Comparison of ENCODE assay signal across 18 mouse cellular contexts in the genomic region with DNA sequence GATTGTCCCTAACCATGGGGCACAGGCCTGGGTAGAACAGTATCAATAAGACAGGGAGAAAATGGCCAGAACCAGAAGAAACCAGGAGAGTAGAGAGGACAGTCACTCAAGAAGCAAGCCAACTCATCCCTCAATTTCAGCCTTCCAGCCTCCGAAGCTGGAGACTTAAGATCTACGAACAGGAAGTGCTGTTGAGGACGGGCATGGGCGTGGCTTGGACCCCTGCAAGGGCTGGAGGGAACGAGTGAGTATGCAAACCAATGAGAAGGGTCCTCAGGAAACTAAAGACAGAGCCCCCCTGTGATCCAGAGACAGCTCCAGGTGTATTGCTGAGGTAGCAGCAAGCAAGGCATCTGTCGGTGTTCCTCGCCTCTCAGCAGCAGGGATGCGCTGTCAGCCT. TPM values are rescaled to one million over a fixed set of nuclear protein-coding genes. Genes with fewer than 3 reads are reported as not detected.
DNase-seq lines count a peak whose midpoint lies in the region; ATAC-seq and TF ChIP-seq lines count a peak whose summit lies in the region.
"Had no signal": no experiment of that assay in that cellular context is flagged by ENCODE, and none has a peak within 500 bp of the region (broad histone marks: within the 10 kb centered on the region; RNA-seq: fewer than 3 reads in every experiment).

No protein-coding gene starts in this region.

- no peaks in the 10 kb centered on the region for H3K36me3 ChIP-seq in kidney, embryonic 16.5 days (ENCODE audit: insufficient read depth, low read length)
- H3K36me3 ChIP-seq in ES-Bruce4 (ENCODE audit: control insufficient read depth, insufficient read depth, low read length, poor library complexity, severe bottlenecking): no peaks in the 10 kb centered on the region
- no peaks in the 10 kb centered on the region for H3K36me3 ChIP-seq in forebrain, embryonic 12.5 days (replicated peaks)
- no peaks in the 10 kb centered on the region for H3K36me3 ChIP-seq in liver, embryonic 12.5 days
- H3K36me3 ChIP-seq: liver, embryonic 13.5 days; stomach, embryonic 15.5 days had no signal

- ATAC-seq in kidney, embryonic 16.5 days (ENCODE audit: low FRiP score, low TSS enrichment): no peak
- ATAC-seq in forebrain, embryonic 12.5 days (ENCODE audit: low FRiP score): no peak
- ATAC-seq in liver, embryonic 12.5 days: no peak
- ATAC-seq: inflammation-experienced regulatory T-cells, adult 6 months; lung, postnatal 0 days had no signal

- WGBS in kidney, embryonic 16.5 days: 31% methylated on average over 8 of the region's 8 CpGs
- 22% methylated on average over 8 of the region's 8 CpGs for WGBS in forebrain, embryonic 12.5 days
- 25% methylated on average over 8 of the region's 8 CpGs for WGBS in liver, embryonic 12.5 days (ENCODE audit: insufficient replicate concordance)

- H3K4me3 ChIP-seq in kidney, embryonic 16.5 days (ENCODE audit: low read length): no peak overlapping the region
- H3K4me3 ChIP-seq in ES-Bruce4 (ENCODE audit: low read depth, low read length): no peak overlapping the region
- no peak overlapping the region for H3K4me3 ChIP-seq in forebrain, embryonic 12.5 days (replicated peaks)
- no peak overlapping the region for H3K4me3 ChIP-seq in liver, embryonic 12.5 days
- H3K4me3 ChIP-seq: liver, embryonic 13.5 days; stomach, embryonic 15.5 days had no signal

- H3K4me2 ChIP-seq in kidney, embryonic 16.5 days (replicated peaks; ENCODE audit: low read depth, low read length): no peak overlapping the region
- peak overlapping the region; percentile 19 for H3K4me2 ChIP-seq in forebrain, embryonic 12.5 days
- no peak overlapping the region for H3K4me2 ChIP-seq in liver, embryonic 12.5 days
- H3K4me2 ChIP-seq: liver, embryonic 13.5 days; stomach, embryonic 15.5 days had no signal

- H3K9ac ChIP-seq in kidney, embryonic 16.5 days (replicated peaks; ENCODE audit: low read length): peak overlapping the region; percentile 29
- no peak overlapping the region for H3K9ac ChIP-seq in ES-Bruce4 (ENCODE audit: low read depth, poor library complexity, severe bottlenecking)
- H3K9ac ChIP-seq in forebrain, embryonic 12.5 days: peak overlapping the region; percentile 29; the same call in 1 of the 2 replicates
- H3K9ac ChIP-seq in liver, embryonic 12.5 days: no peak overlapping the region
- H3K9ac ChIP-seq: liver, embryonic 13.5 days; stomach, embryonic 15.5 days had no signal

- TF ChIP-seq POLR2A in ES-Bruce4 (IDR thresholded peaks at IDR 0.05; ENCODE audit: insufficient read depth, low read length): no peak

- no peak for TF ChIP-seq CTCF in ES-Bruce4 (IDR thresholded peaks at IDR 0.05; ENCODE audit: low read depth, low read length)

- peaks cover 14% of the 10 kb centered on the region for H3K4me1 ChIP-seq in kidney, embryonic 16.5 days (ENCODE audit: insufficient read depth, low read length)
- peaks cover 3% of the 10 kb centered on the region for H3K4me1 ChIP-seq in ES-Bruce4 (ENCODE audit: control insufficient read depth, insufficient read depth, low read length)
- H3K4me1 ChIP-seq in forebrain, embryonic 12.5 days: peaks cover 37% of the 10 kb centered on the region
- no peaks in the 10 kb centered on the region for H3K4me1 ChIP-seq in liver, embryonic 12.5 days

- H3K27me3 ChIP-seq in kidney, embryonic 16.5 days (ENCODE audit: insufficient read depth, low read length): no peaks in the 10 kb centered on the region
- H3K27me3 ChIP-seq in ES-Bruce4 (ENCODE audit: control insufficient read depth, insufficient read depth, low read length, poor library complexity, severe bottlenecking): no peaks in the 10 kb centered on the region
- peaks cover 10% of the 10 kb centered on the region; the same call in 1 of the 2 replicates for H3K27me3 ChIP-seq in forebrain, embryonic 12.5 days
- H3K27me3 ChIP-seq in liver, embryonic 12.5 days (replicated peaks): peaks cover 6% of the 10 kb centered on the region
- H3K27me3 ChIP-seq: stomach, embryonic 15.5 days had no signal

- TF ChIP-seq EP300 in ES-Bruce4 (IDR thresholded peaks at IDR 0.05; ENCODE audit: insufficient read depth, low read depth, low read length): no peak

- H3K27ac ChIP-seq in kidney, embryonic 16.5 days (ENCODE audit: low read length): no peak overlapping the region
- peak overlapping the region; percentile 15; the same call in 1 of the 2 replicates for H3K27ac ChIP-seq in ES-Bruce4 (ENCODE audit: insufficient read depth, low read length)
- no peak overlapping the region for H3K27ac ChIP-seq in forebrain, embryonic 12.5 days
- H3K27ac ChIP-seq in liver, embryonic 12.5 days: no peak overlapping the region
- H3K27ac ChIP-seq: liver, embryonic 13.5 days had no signal

- no peak for DNase-seq in kidney, postnatal 14 days
- DNase-seq in R1 (ENCODE audit: low read depth, low spot score): peak; percentile 67
- DNase-seq in natural killer cell, adult 2 months (ENCODE audit: low spot score in 2 of 2): no peak
- DNase-seq in left cerebral cortex, adult 9 months (ENCODE audit: low spot score in 2 of 2): no peak
- DNase-seq: adrenal gland, postnatal 14 days; cerebellum, adult 18-20 months; cerebellum, postnatal 36 days; gastrocnemius, postnatal 10 days; heart, postnatal 4 days; kidney, adult 9 months; liver, embryonic 13.5 days had no signal

- peaks cover 4% of the 10 kb centered on the region; the same call in 1 of the 2 replicates for H3K9me3 ChIP-seq in kidney, embryonic 16.5 days (ENCODE audit: low read length)
- H3K9me3 ChIP-seq in ES-Bruce4 (replicated peaks; ENCODE audit: control insufficient read depth, insufficient read depth, low read length, poor library complexity, severe bottlenecking): no peaks in the 10 kb centered on the region
- 0 out of 2 replicates have a peak, but pooled peaks cover 6% of the 10 kb centered on the region for H3K9me3 ChIP-seq in forebrain, embryonic 12.5 days
- peaks cover 6% of the 10 kb centered on the region; the same call in 1 of the 2 replicates for H3K9me3 ChIP-seq in liver, embryonic 12.5 days (replicated peaks)
- H3K9me3 ChIP-seq: stomach, embryonic 15.5 days had no signal

RNA-seq across cellular contexts. Expression of a gene that starts 12.3 kb away (rescaled TPM):
- 230 and 247 TPM in 2 replicates for polyA plus RNA-seq in kidney, embryonic 16.5 days (2015; fragmentation: Nextera tagmentation; extraction: Ambion mirVana)
- polyA plus RNA-seq in ES-Bruce4 (2011; ENCODE audit: insufficient read depth, insufficient read length, low read depth, missing spikeins): 5.9 and 6.7 TPM in 2 replicates
- 16.0 and 18.2 TPM in 2 replicates for polyA plus RNA-seq in forebrain, embryonic 12.5 days (2016; fragmentation: Nextera tagmentation; extraction: Ambion mirVana)
- 9.0 and 9.1 TPM in 2 replicates for polyA plus RNA-seq in liver, embryonic 12.5 days (2016; fragmentation: Nextera tagmentation; extraction: Ambion mirVana)

Comparison
In these comparisons a context has a peak if more than half of its experiments do, and no peak if none do; other contexts are left out.
1. H3K9ac ChIP-seq: peak in kidney, embryonic 16.5 days (single experiment) and forebrain, embryonic 12.5 days (single experiment); none in ES-Bruce4 (single experiment) and liver, embryonic 12.5 days (single experiment).
2. RNA of a gene that starts 12.3 kb away (polyA plus RNA-seq): 230 to 247 TPM in kidney, embryonic 16.5 days; 16.0 to 18.2 TPM in forebrain, embryonic 12.5 days, 9.0 to 9.1 TPM in liver, embryonic 12.5 days and 5.9 to 6.7 TPM in ES-Bruce4; every median in the first group is over 10 times any median in the second.